Mouse (Mus musculus) bone marrow, adult 2 months (tissue): ENCODE results near the gene Cmpk2.

ENCODE experiments used
- CTCF ChIP-seq: fragments of 200-500 bp; IDR thresholded peaks from 2 replicates; pipeline ENCODE4 v1.5.1; 2011; ENCODE audit warnings: low read length, control low read depth; ENCODE audit not compliant: control insufficient read depth, insufficient read depth
- POLR2A ChIP-seq: fragments of 200-500 bp; IDR thresholded peaks from 2 replicates; pipeline ENCODE4 v1.6.1; 2011; ENCODE audit warnings: low read depth, mild to moderate bottlenecking, control low read depth, low read length, borderline replicate concordance; ENCODE audit not compliant: control insufficient read depth

DNA sequence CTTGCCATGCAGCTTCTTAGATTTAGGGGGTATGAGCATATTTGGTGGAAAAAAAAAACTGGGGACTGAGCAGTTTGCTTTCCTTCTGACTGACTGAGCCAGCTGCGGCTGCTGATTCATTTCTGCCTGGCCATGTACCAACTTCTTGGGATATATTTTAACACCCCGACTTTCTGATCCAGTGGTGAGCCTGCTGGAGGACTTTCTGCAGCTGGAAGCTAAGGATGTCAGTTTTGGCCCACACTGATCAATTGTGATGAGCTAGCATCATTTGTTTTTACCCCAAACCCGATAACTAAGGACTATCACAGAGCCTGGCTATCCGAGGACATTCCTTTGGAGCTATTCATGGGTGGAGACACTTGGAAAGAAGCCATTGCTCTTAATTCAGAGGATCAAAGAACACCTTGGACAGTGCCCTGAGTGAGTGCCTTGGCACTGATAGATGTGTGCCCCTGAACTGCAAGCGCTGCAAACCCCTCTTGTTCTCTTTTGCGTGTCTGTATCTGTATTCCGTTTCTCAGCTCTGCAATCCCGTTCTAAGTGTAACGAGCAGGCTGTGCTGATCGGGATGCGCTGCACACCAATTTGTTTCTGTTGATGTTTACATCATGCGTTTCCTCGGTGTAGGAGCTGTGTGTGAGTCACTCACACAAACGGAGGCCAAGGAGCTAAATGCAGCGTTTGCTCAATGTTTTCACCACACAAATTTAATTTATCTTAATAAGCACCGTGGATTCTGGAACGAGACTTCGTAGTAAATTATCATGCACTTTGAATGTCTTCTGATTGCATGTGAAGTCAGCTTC is 9.4 kb downstream of the Cmpk2 start:
- TF ChIP-seq POLR2A (no peak), CTCF (no peak)
